Mouse (Mus musculus) spleen, adult 2 months (tissue): ENCODE measurements around the gene Hist1h2ac. TPM values are rescaled to one million over a fixed set of nuclear protein-coding genes. Genes with fewer than 3 reads are reported as not detected.

ENCODE experiments used
- DNase-seq, 2 experiments: peaks; one replicate each; pipeline versions ENCODE4 v3.0.0 to v3.0.0-alpha.2; 2012 to 2021; ENCODE audit warnings: low spot score in 2 of 2, low read depth in 1 of 2
- H3K27ac ChIP-seq: fragments of 200-500 bp; 2 replicates; pipeline ENCODE4 v1.5.1; 2012; ENCODE audit warnings: low read length, inconsistent platforms; ENCODE audit not compliant: insufficient read depth
- H3K27me3 ChIP-seq: fragments of 200-500 bp; 2 replicates; pipeline ENCODE4 v1.6.1; 2012; ENCODE audit warnings: mild to moderate bottlenecking, moderate library complexity, low read length, inconsistent platforms; ENCODE audit not compliant: control insufficient read depth, insufficient read depth
- H3K36me3 ChIP-seq: fragments of 200-500 bp; 2 replicates; pipeline ENCODE4 v1.6.1; 2012; ENCODE audit warnings: mild to moderate bottlenecking, low read length, inconsistent platforms; ENCODE audit not compliant: control insufficient read depth, insufficient read depth
- H3K4me1 ChIP-seq: fragments of 200-500 bp; 2 replicates; pipeline ENCODE4 v1.6.1; 2011; ENCODE audit warnings: inconsistent platforms; ENCODE audit not compliant: control insufficient read depth, insufficient read depth, insufficient read length
- H3K4me3 ChIP-seq: fragments of 200-500 bp; 2 replicates; pipeline ENCODE4 v1.5.1; 2011; ENCODE audit warnings: mild to moderate bottlenecking, inconsistent platforms; ENCODE audit not compliant: insufficient read depth, insufficient read length; ENCODE audit errors: extremely low read depth
- CTCF ChIP-seq: fragments of 200-500 bp; IDR thresholded peaks from 2 replicates; pipeline ENCODE4 v1.5.1; 2011; ENCODE audit warnings: mild to moderate bottlenecking, inconsistent platforms; ENCODE audit not compliant: insufficient read depth, insufficient read length, insufficient replicate concordance; ENCODE audit errors: extremely low read depth
- POLR2A ChIP-seq: fragments of 200-500 bp; IDR thresholded peaks from 2 replicates; pipeline ENCODE4 v1.6.1; 2011; ENCODE audit warnings: low read depth, low read length, inconsistent platforms
- WGBS: fragments of 180-500 bp; shearing (Covaris S2); methylation state at CpG from one replicate; pipeline ENCODE4 v1.1.7; 2018; 5-methylcytosine and 5-hydroxymethylcytosine counted together
- polyA plus RNA-seq: library from polyadenylated mRNA; depleted of rRNA; stranded (reverse); fragments of >200 nt; gene quantifications from 2 replicates; pipeline ENCODE4 v1.2.3, GENCODE M21; 2012; rRNA removed

Gene Hist1h2ac
- polyA plus RNA-seq, 1 experiment, result 1.2 TPM

GRCm38 (mm10) chr13:23662536-23662935 is 21.2 kb downstream of the Hist1h2ac start:
- DNase-seq, result no peak
- H3K27ac ChIP-seq, result no peak overlapping the region
- 64% methylated on average over 3 of the region's 3 CpGs for WGBS
- no peaks in the 10 kb centered on the region for H3K27me3 ChIP-seq
- TF ChIP-seq POLR2A (no peak), CTCF (no peak)
- H3K4me1 ChIP-seq, result no peaks in the 10 kb centered on the region
- H3K4me3 ChIP-seq, result no peak overlapping the region
- no peaks in the 10 kb centered on the region for H3K36me3 ChIP-seq

GRCm38 (mm10) chr13:23659636-23660366 is 23.9 kb downstream of the Hist1h2ac start:
- no peaks in the 10 kb centered on the region for H3K36me3 ChIP-seq
- TF ChIP-seq CTCF (no peak), POLR2A (no peak)
- WGBS, result 55% methylated on average over 6 of the region's 6 CpGs

More at GRCm38 (mm10) chr13:23659636-23660366, 23.9 kb downstream of the Hist1h2ac start:
- DNase-seq, result no peak
- H3K27ac ChIP-seq, result no peak overlapping the region
- H3K4me1 ChIP-seq, result no peaks in the 10 kb centered on the region
- H3K27me3 ChIP-seq, result no peaks in the 10 kb centered on the region
- H3K4me3 ChIP-seq, result no peak overlapping the region

Other genes starting within 250 kb of the Hist1h2ac start
- 0.19 and 0.56 TPM in 2 replicates for gene Btn1a1, start 218.0 kb downstream of the Hist1h2ac start, polyA plus RNA-seq
- gene Btn2a2, start 195.1 kb downstream of the Hist1h2ac start, polyA plus RNA-seq, result 0.04 TPM in 1 of 2 replicates, not detected in the other
- gene Hist1h4h, start 152.9 kb downstream of the Hist1h2ac start, polyA plus RNA-seq, result 26.5 and 53.6 TPM in 2 replicates
- gene Hist1h2af, start 150.0 kb downstream of the Hist1h2ac start, polyA plus RNA-seq, result 733 and 772 TPM in 2 replicates
- gene Hist1h3g, start 148.5 kb downstream of the Hist1h2ac start, polyA plus RNA-seq, result 34.4 and 52.1 TPM in 2 replicates
- gene Hist1h2bh, start 140.6 kb downstream of the Hist1h2ac start, polyA plus RNA-seq, result 4.9 and 8.4 TPM in 2 replicates
- 10.2 and 16.1 TPM in 2 replicates for gene Hist1h3f, start 139.9 kb downstream of the Hist1h2ac start, polyA plus RNA-seq
- 24.8 and 33.8 TPM in 2 replicates for gene Hist1h4f, start 132.3 kb downstream of the Hist1h2ac start, polyA plus RNA-seq
- gene Hist1h1d, start 130.7 kb downstream of the Hist1h2ac start, polyA plus RNA-seq, result 0.30 and 0.39 TPM in 2 replicates
- gene Hist1h3e, start 121.6 kb downstream of the Hist1h2ac start, polyA plus RNA-seq, result 36.8 and 50.5 TPM in 2 replicates
- 15.5 and 23.4 TPM in 2 replicates for gene Hist1h2ae, start 112.7 kb downstream of the Hist1h2ac start, polyA plus RNA-seq
- gene Hist1h2bg, start 112.6 kb downstream of the Hist1h2ac start, polyA plus RNA-seq, result 57.5 and 66.9 TPM in 2 replicates
- 26.2 and 28.3 TPM in 2 replicates for gene Hist1h2bf, start 109.8 kb downstream of the Hist1h2ac start, polyA plus RNA-seq
- 12.2 and 23.2 TPM in 2 replicates for gene Hist1h2ad, start 109.6 kb downstream of the Hist1h2ac start, polyA plus RNA-seq
- gene Hist1h3d, start 108.2 kb downstream of the Hist1h2ac start, polyA plus RNA-seq, result 20.9 and 27.9 TPM in 2 replicates
- 19.1 and 20.9 TPM in 2 replicates for gene Hist1h4d, start 102.3 kb downstream of the Hist1h2ac start, polyA plus RNA-seq
- gene Hist1h2be, start 62.8 kb downstream of the Hist1h2ac start, polyA plus RNA-seq, result 2.8 and 3.8 TPM in 2 replicates
- gene Hist1h1e, start 61.4 kb downstream of the Hist1h2ac start, polyA plus RNA-seq, result 2.9 and 3.7 TPM in 2 replicates
- 41.8 and 44.4 TPM in 2 replicates for gene Hist1h2bc, start 251 bp upstream of the Hist1h2ac start, polyA plus RNA-seq
- gene Hist1h1t, start 11.9 kb upstream of the Hist1h2ac start, polyA plus RNA-seq, result not detected in 2 replicates
- 20.0 and 33.6 TPM in 2 replicates for gene Hist1h4c, start 14.5 kb upstream of the Hist1h2ac start, polyA plus RNA-seq
- gene Hfe, start 26.9 kb upstream of the Hist1h2ac start, polyA plus RNA-seq, result 20.7 and 26.1 TPM in 2 replicates
- 20.9 and 25.5 TPM in 2 replicates for gene Hist1h1c, start 54.9 kb upstream of the Hist1h2ac start, polyA plus RNA-seq
- 35.9 and 50.3 TPM in 2 replicates for gene Hist1h3c, start 61.7 kb upstream of the Hist1h2ac start, polyA plus RNA-seq
- gene Hist1h2bb, start 62.8 kb upstream of the Hist1h2ac start, polyA plus RNA-seq, result 23.7 and 32.9 TPM in 2 replicates
- 28.4 and 40.3 TPM in 2 replicates for gene Hist1h2ab, start 67.2 kb upstream of the Hist1h2ac start, polyA plus RNA-seq
- gene Hist1h3b, start 68.3 kb upstream of the Hist1h2ac start, polyA plus RNA-seq, result 54.9 and 68.9 TPM in 2 replicates
- 19.0 and 27.4 TPM in 2 replicates for gene Hist1h4b, start 73.1 kb upstream of the Hist1h2ac start, polyA plus RNA-seq
- 16.1 and 29.5 TPM in 2 replicates for gene Hist1h4a, start 77.3 kb upstream of the Hist1h2ac start, polyA plus RNA-seq
- 38.4 and 54.1 TPM in 2 replicates for gene Hist1h3a, start 78.4 kb upstream of the Hist1h2ac start, polyA plus RNA-seq
- 1.3 and 1.5 TPM in 2 replicates for gene Hist1h1a, start 79.7 kb upstream of the Hist1h2ac start, polyA plus RNA-seq
- not detected in 2 replicates for gene Trim38, start 86.0 kb upstream of the Hist1h2ac start, polyA plus RNA-seq
- not detected in 2 replicates for gene Slc17a2, start 123.0 kb upstream of the Hist1h2ac start, polyA plus RNA-seq
- 0.06 TPM in 1 of 2 replicates, not detected in the other for gene Slc17a3, start 155.5 kb upstream of the Hist1h2ac start, polyA plus RNA-seq
- gene Slc17a1, start 183.8 kb upstream of the Hist1h2ac start, polyA plus RNA-seq, result 0.11 TPM in 1 of 2 replicates, not detected in the other
- gene Slc17a4, start 231.1 kb upstream of the Hist1h2ac start, polyA plus RNA-seq, result 0.07 and 0.13 TPM in 2 replicates